Mouse (Mus musculus): Measurements from ENCODE around the gene Yrdc. TPM values are rescaled to one million over a fixed set of nuclear protein-coding genes. Genes with fewer than 3 reads are reported as not detected.

The Yrdc gene
- total and polyA plus RNA-seq, 3 experiments, result 18.4 to 22.6 (median 21.6) TPM

DNA sequence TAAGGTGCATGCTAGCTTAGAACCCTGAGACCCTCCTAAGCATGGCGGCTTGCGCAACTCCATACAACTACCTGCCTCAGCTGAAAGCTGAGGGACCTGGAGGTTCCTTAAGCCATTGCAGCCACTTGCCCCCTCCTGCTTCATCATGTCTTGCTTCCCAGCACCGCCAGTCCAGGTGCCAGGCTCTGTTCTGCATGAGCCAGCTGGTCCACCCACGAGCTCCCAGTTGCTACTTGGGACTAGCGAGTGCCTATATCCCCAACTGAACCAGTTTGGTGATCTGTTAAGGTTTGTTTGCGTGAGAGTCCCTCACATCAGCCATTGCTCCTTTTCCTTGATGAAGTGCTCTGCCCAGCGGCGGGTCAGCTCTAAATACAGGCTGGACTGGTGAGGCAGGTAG, 5.8 kb downstream of the Yrdc start:
- H3K27ac ChIP-seq, result no peak overlapping the region
- no peak overlapping the region for H3K4me3 ChIP-seq
- H3K36me3 ChIP-seq (ENCODE audit: control insufficient read depth, insufficient read depth, low read length), result no peaks in the 10 kb centered on the region; the same call in 1 of the 2 replicates
- TF ChIP-seq POLR2A (IDR thresholded peaks at IDR 0.05; ENCODE audit: insufficient read depth, low read depth, low read length) (no peak), EP300 (IDR thresholded peaks at IDR 0.05; ENCODE audit: insufficient read depth, low read depth, low read length) (no peak), CTCF (IDR thresholded peaks at IDR 0.05) (no peak)
- no peaks in the 10 kb centered on the region for H3K79me2 ChIP-seq (replicated peaks; ENCODE audit: control insufficient read depth, insufficient read depth, low read length)
- DNase-seq, result no peak
- H3K4me1 ChIP-seq (ENCODE audit: control insufficient read depth, insufficient read depth, low read length), result peaks cover 2% of the 10 kb centered on the region
- intact Hi-C loops (cut with DNase I), result loop anchor here (10.0 kb wide), 1 partner anchor 209 kb away; the partner anchor contains the start of genes Dnali1 and Snip1
- H3K27me3 ChIP-seq (ENCODE audit: control insufficient read depth, insufficient read depth, low read length), result no peaks in the 10 kb centered on the region; the same call in 1 of the 2 replicates
- no peak overlapping the region for H3K9ac ChIP-seq (ENCODE audit: low read depth, low read length)
- 98% methylated on average over 8 of the region's 8 CpGs for WGBS

DNA sequence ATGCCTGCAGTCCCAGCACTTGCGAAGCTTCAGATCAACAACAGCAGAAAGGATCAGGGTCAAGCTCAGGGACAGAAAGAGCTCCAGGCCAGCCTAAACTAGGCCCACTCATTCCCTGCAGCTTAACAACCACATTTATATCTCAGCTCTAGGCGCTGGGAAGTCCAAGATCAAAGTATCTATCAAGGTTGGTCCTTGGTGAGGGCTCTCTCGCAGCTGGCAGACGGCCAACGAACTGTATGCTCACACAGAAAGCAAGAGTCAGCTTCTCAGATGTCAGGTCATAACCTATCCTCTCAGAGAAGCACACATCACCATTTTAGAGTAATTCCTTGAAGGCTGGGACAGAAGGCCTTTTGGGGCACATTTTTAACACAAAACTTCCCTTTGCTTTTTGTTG, 7.9 kb downstream of the Yrdc start:
- H3K4me3 ChIP-seq, result no peak overlapping the region
- no peaks in the 10 kb centered on the region for H3K79me2 ChIP-seq (replicated peaks; ENCODE audit: control insufficient read depth, insufficient read depth, low read length)
- no peak overlapping the region for H3K9ac ChIP-seq (ENCODE audit: low read depth, low read length)
- H3K4me1 ChIP-seq (ENCODE audit: control insufficient read depth, insufficient read depth, low read length), result no peaks in the 10 kb centered on the region
- H3K27ac ChIP-seq, result no peak overlapping the region
- no peak for DNase-seq
- intact Hi-C loops (cut with DNase I), result loop anchor here (10.0 kb wide), 1 partner anchor 206 kb away; the partner anchor contains the start of genes Dnali1 and Snip1
- TF ChIP-seq POLR2A (IDR thresholded peaks at IDR 0.05; ENCODE audit: insufficient read depth, low read depth, low read length), result no peak
- WGBS, result 59% methylated on average over 5 of the region's 5 CpGs
- no peaks in the 10 kb centered on the region; the same call in 1 of the 2 replicates for H3K36me3 ChIP-seq (ENCODE audit: control insufficient read depth, insufficient read depth, low read length)
- peaks cover 7% of the 10 kb centered on the region; the same call in 1 of the 2 replicates for H3K27me3 ChIP-seq (ENCODE audit: control insufficient read depth, insufficient read depth, low read length)

DNA sequence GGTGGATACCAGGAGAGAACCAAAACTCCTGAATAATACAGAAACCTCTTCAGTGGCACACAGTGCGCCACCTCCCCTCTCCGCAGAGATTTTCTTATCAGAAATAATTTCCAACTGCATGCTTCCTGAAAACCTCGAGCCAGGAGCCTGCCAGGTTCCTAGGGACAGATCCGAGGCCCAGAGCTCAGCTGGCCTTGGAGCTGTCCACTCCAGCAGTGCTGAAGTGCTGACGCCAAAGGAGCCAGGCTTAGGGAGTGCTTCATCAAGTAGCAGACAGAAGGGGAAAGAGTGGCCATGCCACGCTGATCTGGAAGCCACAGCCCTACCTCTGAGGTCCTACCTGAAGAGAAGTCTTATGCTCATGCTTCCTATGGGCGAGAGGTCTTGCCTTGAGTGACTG, 10.0 kb downstream of the Yrdc start:
- intact Hi-C loops (cut with DNase I), result no loop called here
- peak; percentile 49 to 74 for DNase-seq
- 5% methylated on average over 7 of the region's 7 CpGs for WGBS
- TF ChIP-seq POLR2A (IDR thresholded peaks at IDR 0.05; ENCODE audit: insufficient read depth, low read depth, low read length) (no peak), CTCF (IDR thresholded peaks at IDR 0.05) (no peak), EP300 (IDR thresholded peaks at IDR 0.05; ENCODE audit: insufficient read depth, low read depth, low read length) (no peak)
- no peaks in the 10 kb centered on the region for H3K79me2 ChIP-seq (replicated peaks; ENCODE audit: control insufficient read depth, insufficient read depth, low read length)
- H3K27ac ChIP-seq, result no peak overlapping the region
- H3K4me1 ChIP-seq (ENCODE audit: control insufficient read depth, insufficient read depth, low read length), result no peaks in the 10 kb centered on the region
- H3K27me3 ChIP-seq (ENCODE audit: control insufficient read depth, insufficient read depth, low read length), result peaks cover 7% of the 10 kb centered on the region; the same call in 1 of the 2 replicates
- no peaks in the 10 kb centered on the region for H3K36me3 ChIP-seq (ENCODE audit: control insufficient read depth, insufficient read depth, low read length)
- no peak overlapping the region for H3K9ac ChIP-seq (ENCODE audit: low read depth, low read length)
- no peak overlapping the region for H3K4me3 ChIP-seq

DNA sequence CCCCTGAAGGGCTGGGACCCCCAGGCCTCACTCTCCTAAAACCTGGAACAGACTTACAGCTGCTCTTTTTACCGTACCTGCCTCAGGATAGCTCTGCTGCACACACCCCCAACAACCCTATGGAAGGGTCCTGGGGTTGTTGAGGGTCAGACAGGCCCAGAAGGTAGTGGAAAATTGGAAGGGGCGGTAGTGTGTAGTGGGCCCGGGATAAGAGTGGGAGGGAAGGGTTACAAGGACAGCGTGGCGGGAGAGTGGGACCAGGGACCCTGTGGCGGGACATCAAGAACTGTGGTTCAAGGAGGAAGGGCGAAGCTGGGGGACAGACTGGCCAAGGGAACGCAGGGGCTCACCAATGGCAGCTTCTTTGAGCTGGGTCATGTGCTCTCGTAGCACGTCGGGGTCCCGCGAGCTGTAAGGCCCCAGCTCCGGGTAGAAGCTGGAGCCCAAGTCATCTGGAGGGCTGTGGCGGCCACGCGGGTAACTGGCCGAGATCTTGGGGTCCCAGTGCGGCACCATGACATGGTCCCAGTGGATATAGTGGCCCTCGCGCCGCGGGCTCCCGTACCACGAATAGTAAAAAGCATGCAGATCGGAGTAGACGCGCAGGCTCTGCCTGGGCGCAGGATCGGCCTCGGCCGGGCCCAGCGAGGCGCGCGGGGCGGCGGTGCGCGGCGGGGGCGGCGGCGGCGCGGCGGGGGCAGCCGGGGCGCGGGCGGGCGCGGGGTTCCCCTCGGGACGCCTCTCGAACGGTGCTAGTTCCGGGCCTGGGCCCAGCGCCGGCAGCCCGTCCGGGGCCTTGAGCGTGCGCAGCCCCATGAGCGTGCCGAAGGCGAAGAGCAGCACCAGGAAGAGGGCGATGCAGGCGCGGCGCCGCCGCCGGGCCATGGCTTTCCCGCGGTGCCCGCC, 11.1 kb downstream of the Yrdc start, which contains the start of gene Maneal:
Gene Maneal, minus strand, starts transcription at position 889 of the 906 bp plus-strand sequence.
- intact Hi-C loops (cut with DNase I), result no loop called here
- no peak within 1 kb of the TSS for H3K9ac ChIP-seq (ENCODE audit: low read depth, low read length)
- no peak for DNase-seq
- no peaks in the 10 kb centered on the region for H3K36me3 ChIP-seq (ENCODE audit: control insufficient read depth, insufficient read depth, low read length)
- H3K27me3 ChIP-seq (ENCODE audit: control insufficient read depth, insufficient read depth, low read length), result peaks cover 7% of the 10 kb centered on the region; the same call in 1 of the 2 replicates
- peak within 1 kb of the TSS; percentile 23; the same call in 1 of the 2 replicates for H3K4me3 ChIP-seq
- H3K79me2 ChIP-seq (replicated peaks; ENCODE audit: control insufficient read depth, insufficient read depth, low read length), result no peaks in the 10 kb centered on the region
- TF ChIP-seq POLR2A (IDR thresholded peaks at IDR 0.05; ENCODE audit: insufficient read depth, low read depth, low read length) (no peak), CTCF (IDR thresholded peaks at IDR 0.05) (no peak), EP300 (IDR thresholded peaks at IDR 0.05; ENCODE audit: insufficient read depth, low read depth, low read length) (no peak)
- H3K27ac ChIP-seq, result no peak within 1 kb of the TSS
- H3K4me1 ChIP-seq (ENCODE audit: control insufficient read depth, insufficient read depth, low read length), result no peaks in the 10 kb centered on the region
- 5% methylated on average over 47 of the region's 77 CpGs for WGBS

DNA sequence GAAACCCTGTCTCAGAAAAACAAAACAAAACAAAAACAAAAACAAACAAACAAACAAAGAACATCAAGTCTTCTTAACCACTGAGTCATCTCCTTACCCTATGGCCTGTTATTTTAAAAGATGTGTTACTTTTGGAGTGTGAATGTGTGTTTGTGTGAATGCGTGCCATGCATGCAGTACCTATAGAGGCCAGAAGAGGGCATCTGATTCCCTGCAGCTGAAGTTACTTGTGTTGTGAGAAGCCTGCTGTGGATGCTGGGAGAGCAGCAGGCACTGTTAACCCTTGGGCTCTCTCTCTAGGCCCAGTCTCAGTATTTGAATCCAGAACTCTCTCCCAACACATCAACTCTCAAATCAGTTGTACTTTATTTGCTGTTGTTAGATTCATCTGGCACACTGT, 22.2 kb downstream of the Yrdc start:
- no peak for DNase-seq
- H3K27me3 ChIP-seq (ENCODE audit: control insufficient read depth, insufficient read depth, low read length), result peaks cover under 1% of the 10 kb centered on the region; the same call in 1 of the 2 replicates
- TF ChIP-seq CTCF (IDR thresholded peaks at IDR 0.05) (peak; percentile 42), POLR2A (IDR thresholded peaks at IDR 0.05; ENCODE audit: insufficient read depth, low read depth, low read length) (no peak), EP300 (IDR thresholded peaks at IDR 0.05; ENCODE audit: insufficient read depth, low read depth, low read length) (no peak)
- no peaks in the 10 kb centered on the region for H3K36me3 ChIP-seq (ENCODE audit: control insufficient read depth, insufficient read depth, low read length)
- WGBS, result 83% methylated on average over 1 of the region's 1 CpGs
- H3K27ac ChIP-seq, result no peak overlapping the region
- intact Hi-C loops (cut with DNase I), result no loop called here
- no peaks in the 10 kb centered on the region for H3K4me1 ChIP-seq (ENCODE audit: control insufficient read depth, insufficient read depth, low read length)
- H3K4me3 ChIP-seq, result no peak overlapping the region
- H3K9ac ChIP-seq (ENCODE audit: low read depth, low read length), result no peak overlapping the region
- H3K79me2 ChIP-seq (replicated peaks; ENCODE audit: control insufficient read depth, insufficient read depth, low read length), result no peaks in the 10 kb centered on the region

DNA sequence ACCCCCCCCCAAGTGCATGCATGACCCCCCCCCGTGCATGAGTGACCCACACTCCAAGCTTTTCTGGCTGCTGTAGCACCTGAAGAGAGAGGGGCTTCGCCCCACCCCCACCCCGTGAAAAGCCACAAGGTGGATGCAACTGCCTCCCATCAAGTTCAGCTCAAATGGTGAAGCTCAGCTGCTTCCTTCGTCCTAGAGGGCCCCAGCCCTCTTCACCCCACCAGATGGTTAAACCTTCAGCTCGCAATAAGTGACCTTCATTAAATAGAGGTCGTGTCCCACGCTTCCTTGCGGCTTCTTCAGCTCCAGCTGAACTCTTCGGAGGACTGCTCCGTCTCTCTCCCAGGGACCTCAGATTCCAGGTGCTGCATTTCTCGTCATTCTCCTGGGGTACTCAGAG, 30.1 kb downstream of the Yrdc start, which contains the start of gene Epha10:
Gene Epha10, plus strand, starts transcription at position 301 of the 400 bp plus-strand sequence.
- WGBS, result 8% methylated on average over 11 of the region's 11 CpGs
- no peak for DNase-seq
- no peaks in the 10 kb centered on the region for H3K36me3 ChIP-seq (ENCODE audit: control insufficient read depth, insufficient read depth, low read length)
- TF ChIP-seq POLR2A (IDR thresholded peaks at IDR 0.05; ENCODE audit: insufficient read depth, low read depth, low read length) (no peak), EP300 (IDR thresholded peaks at IDR 0.05; ENCODE audit: insufficient read depth, low read depth, low read length) (no peak), CTCF (IDR thresholded peaks at IDR 0.05) (no peak)
- no peak within 1 kb of the TSS for H3K27ac ChIP-seq
- H3K4me3 ChIP-seq, result no peak within 1 kb of the TSS
- no peaks in the 10 kb centered on the region for H3K4me1 ChIP-seq (ENCODE audit: control insufficient read depth, insufficient read depth, low read length)
- peaks cover 10% of the 10 kb centered on the region for H3K27me3 ChIP-seq (ENCODE audit: control insufficient read depth, insufficient read depth, low read length)
- H3K9ac ChIP-seq (ENCODE audit: low read depth, low read length), result no peak within 1 kb of the TSS
- no peaks in the 10 kb centered on the region for H3K79me2 ChIP-seq (replicated peaks; ENCODE audit: control insufficient read depth, insufficient read depth, low read length)
- intact Hi-C loops (cut with DNase I), result no loop called here
